In genomic region chr2:179829972-179830371, GRCm38 (mm10) we compare ENCODE assay signal across 8 mouse cellular contexts.
DNase-seq lines count a peak whose midpoint lies in the region; ATAC-seq and TF ChIP-seq lines count a peak whose summit lies in the region.

No protein-coding gene starts in this region.

- H3K27me3 ChIP-seq in embryonic facial prominence, embryonic 10.5 days (replicated peaks; ENCODE audit: low read depth, poor library complexity, severe bottlenecking): no peaks in the 10 kb centered on the region; the same call in 1 of the 2 replicates
- no peaks in the 10 kb centered on the region for H3K27me3 ChIP-seq in midbrain, embryonic 11.5 days (ENCODE audit: control insufficient read depth, insufficient read depth, low read length)

- no peak overlapping the region for H3K27ac ChIP-seq in gastrocnemius, adult 2 months
- no peak overlapping the region for H3K27ac ChIP-seq in embryonic facial prominence, embryonic 10.5 days (replicated peaks)
- no peak overlapping the region for H3K27ac ChIP-seq in midbrain, embryonic 11.5 days (ENCODE audit: low read depth, low read length)

- no peaks in the 10 kb centered on the region for H3K36me3 ChIP-seq in embryonic facial prominence, embryonic 10.5 days (replicated peaks)
- H3K36me3 ChIP-seq in midbrain, embryonic 11.5 days (ENCODE audit: control insufficient read depth, insufficient read depth, low read length): no peaks in the 10 kb centered on the region

- no peak overlapping the region for H3K4me2 ChIP-seq in midbrain, embryonic 11.5 days

- no peaks in the 10 kb centered on the region for H3K9me3 ChIP-seq in embryonic facial prominence, embryonic 10.5 days
- no peaks in the 10 kb centered on the region for H3K9me3 ChIP-seq in midbrain, embryonic 11.5 days (ENCODE audit: control insufficient read depth, low read length)

- no peak overlapping the region for H3K4me3 ChIP-seq in gastrocnemius, adult 2 months
- H3K4me3 ChIP-seq in embryonic facial prominence, embryonic 10.5 days: no peak overlapping the region
- H3K4me3 ChIP-seq in midbrain, embryonic 11.5 days (ENCODE audit: low read depth, low read length): no peak overlapping the region

- peak; percentile 71 for TF ChIP-seq CTCF in gastrocnemius, adult 2 months (IDR thresholded peaks at IDR 0.05)

- 21% methylated on average over 6 of the region's 6 CpGs for WGBS in embryonic facial prominence, embryonic 10.5 days
- WGBS in midbrain, embryonic 11.5 days: 26% methylated on average over 6 of the region's 6 CpGs

- peak; percentile 56 for DNase-seq in gastrocnemius, adult 2 months
- DNase-seq in gastrocnemius, postnatal 25 days: no peak
- peak; percentile 6 for DNase-seq in ovary, postnatal 36 days (ENCODE audit: low spot score)
- DNase-seq in ovary, adult 18-20 months (ENCODE audit: low spot score): no peak
- peak; percentile 61 for DNase-seq in embryonic facial prominence, embryonic 10.5 days (ENCODE audit: low spot score)
- DNase-seq in retina, embryonic 14.5 days (ENCODE audit: low spot score): peak; percentile 63
- DNase-seq in midbrain, embryonic 11.5 days (ENCODE audit: low spot score, missing footprints): no peak

- intact Hi-C loops in gastrocnemius, adult 2 months (cut with DNase I): loop anchor here (2.0 kb wide), 1 partner anchor 45 kb away; no protein-coding TSS in a partner anchor

- peaks cover 30% of the 10 kb centered on the region for H3K4me1 ChIP-seq in embryonic facial prominence, embryonic 10.5 days
- H3K4me1 ChIP-seq in midbrain, embryonic 11.5 days (ENCODE audit: control insufficient read depth, insufficient read depth, low read length): peaks cover 2% of the 10 kb centered on the region; the same call in 1 of the 2 replicates

- ATAC-seq in erythroblast, adult 5-6 weeks (replicated peaks; ENCODE audit: low FRiP score, poor library complexity, severe bottlenecking): no peak
- no peak for ATAC-seq in midbrain, embryonic 11.5 days (ENCODE audit: low FRiP score)

- no peak overlapping the region for H3K9ac ChIP-seq in midbrain, embryonic 11.5 days (ENCODE audit: low read length)

Comparison
In these comparisons a context has a peak if more than half of its experiments do, and no peak if none do; other contexts are left out.
1. DNase-seq: peak in gastrocnemius, adult 2 months (single experiment), ovary, postnatal 36 days (single experiment), embryonic facial prominence, embryonic 10.5 days (single experiment) and retina, embryonic 14.5 days (single experiment); none in gastrocnemius, postnatal 25 days (single experiment), ovary, adult 18-20 months (single experiment) and midbrain, embryonic 11.5 days (single experiment).